ENCODE assay signal across 25 mouse cellular contexts in genomic region chr6:106263396-106263795, GRCm38 (mm10).
DNase-seq lines count a peak whose midpoint lies in the region; ATAC-seq and TF ChIP-seq lines count a peak whose summit lies in the region.
"Had no signal": no experiment of that assay in that cellular context is flagged by ENCODE, and none has a peak within 500 bp of the region (broad histone marks: within the 10 kb centered on the region; RNA-seq: fewer than 3 reads in every experiment).

No protein-coding gene starts in this region.

- no peaks in the 10 kb centered on the region for H3K27me3 ChIP-seq in heart, postnatal 0 days (ENCODE audit: control insufficient read depth, insufficient read depth, low read length)
- no peaks in the 10 kb centered on the region for H3K27me3 ChIP-seq in heart, adult 2 months (ENCODE audit: control insufficient read depth, insufficient read depth, low read length)
- H3K27me3 ChIP-seq: embryonic facial prominence, embryonic 12.5 days; heart, embryonic 15.5 days; hindbrain, embryonic 15.5 days; intestine, embryonic 15.5 days; liver, embryonic 15.5 days; stomach, embryonic 15.5 days had no signal

- WGBS in heart, postnatal 0 days: 76% methylated on average over 3 of the region's 3 CpGs
- WGBS in heart, adult 2 months: 81% methylated on average over 3 of the region's 3 CpGs

- H3K27ac ChIP-seq in heart, postnatal 0 days (ENCODE audit: low read depth): no peak overlapping the region
- no peak overlapping the region for H3K27ac ChIP-seq in heart, adult 2 months
- H3K27ac ChIP-seq: embryonic facial prominence, embryonic 12.5 days; heart, embryonic 15.5 days; hindbrain, embryonic 15.5 days; intestine, embryonic 15.5 days; layer of hippocampus, adult 2 months; liver, embryonic 15.5 days; midbrain, embryonic 10.5 days; stomach, embryonic 15.5 days had no signal

- no peaks in the 10 kb centered on the region for H3K36me3 ChIP-seq in heart, postnatal 0 days (replicated peaks; ENCODE audit: control insufficient read depth, insufficient read depth, low read length)
- H3K36me3 ChIP-seq in heart, adult 2 months (ENCODE audit: control insufficient read depth, insufficient read depth, low read length): no peaks in the 10 kb centered on the region
- H3K36me3 ChIP-seq: embryonic facial prominence, embryonic 12.5 days; heart, embryonic 15.5 days; hindbrain, embryonic 15.5 days; intestine, embryonic 15.5 days; liver, embryonic 15.5 days; midbrain, embryonic 10.5 days; stomach, embryonic 15.5 days had no signal

- H3K4me2 ChIP-seq in heart, postnatal 0 days (ENCODE audit: low read depth, low read length): no peak overlapping the region
- H3K4me2 ChIP-seq: embryonic facial prominence, embryonic 12.5 days; heart, embryonic 15.5 days; hindbrain, embryonic 15.5 days; intestine, embryonic 15.5 days; liver, embryonic 15.5 days; stomach, embryonic 15.5 days had no signal

- TF ChIP-seq POLR2A in heart, adult 2 months (IDR thresholded peaks at IDR 0.05; ENCODE audit: insufficient read depth, low read depth, low read length): no peak

- no peak for ATAC-seq in heart, postnatal 0 days (ENCODE audit: insufficient read depth, low read depth)
- ATAC-seq: CD4-positive, CD25-positive, alpha-beta regulatory T cell, adult 4 months; forebrain, postnatal 0 days; intestine, embryonic 15.5 days; lung, postnatal 0 days had no signal

- 0 out of 2 replicates have a peak, but pooled peaks cover 2% of the 10 kb centered on the region for H3K4me1 ChIP-seq in heart, postnatal 0 days (ENCODE audit: control insufficient read depth, insufficient read depth)
- no peaks in the 10 kb centered on the region for H3K4me1 ChIP-seq in heart, adult 2 months (ENCODE audit: control insufficient read depth, insufficient read depth, low read length)
- H3K4me1 ChIP-seq: embryonic facial prominence, embryonic 12.5 days; heart, embryonic 15.5 days; hindbrain, embryonic 15.5 days; intestine, embryonic 15.5 days; liver, embryonic 15.5 days; midbrain, embryonic 10.5 days; stomach, embryonic 15.5 days had no signal

- no peak for TF ChIP-seq EP300 in heart, postnatal 0 days (IDR thresholded peaks at IDR 0.05; ENCODE audit: low read depth)
- TF ChIP-seq EP300 in heart, adult 2 months (IDR thresholded peaks at IDR 0.05; ENCODE audit: insufficient read depth, low read depth, low read length): no peak

- intact Hi-C loops in heart, adult 2 months (cut with DNase I): no loop called here
- intact Hi-C loops in left cerebral cortex, postnatal 4 days (cut with DNase I): no loop called here
- intact Hi-C loops in left cerebral cortex, postnatal 36 days (cut with DNase I): no loop called here

- H3K79me2 ChIP-seq in heart, adult 2 months (replicated peaks; ENCODE audit: control insufficient read depth, insufficient read depth, low read length): no peaks in the 10 kb centered on the region

- DNase-seq in heart, postnatal 0 days (ENCODE audit: low spot score): peak; percentile 13
- DNase-seq in heart, adult 2 months: no peak
- DNase-seq in left cerebral cortex, postnatal 4 days: peak; percentile 11
- DNase-seq in left cerebral cortex, postnatal 36 days (ENCODE audit: low spot score in 2 of 2): no peak
- peak; percentile 12 to 46 for DNase-seq in cerebellum, adult 18-20 months
- DNase-seq in cerebellum, postnatal 14 days: peak; percentile 64 to 83
- no peak for DNase-seq in layer of hippocampus, postnatal 36 days
- DNase-seq in embryo, embryonic 11 days: no peak
- DNase-seq: adrenal gland, postnatal 36 days; forebrain, postnatal 0 days; gastrocnemius, postnatal 25 days; heart, postnatal 4 days; kidney, adult 9 months; liver; thymus, postnatal 25 days had no signal

- H3K9ac ChIP-seq in heart, postnatal 0 days (replicated peaks; ENCODE audit: low read depth, low read length): no peak overlapping the region
- no peak overlapping the region for H3K9ac ChIP-seq in heart, adult 2 months (ENCODE audit: low read depth, low read length)
- H3K9ac ChIP-seq: embryonic facial prominence, embryonic 12.5 days; forebrain, postnatal 0 days; heart, embryonic 15.5 days; hindbrain, embryonic 15.5 days; intestine, embryonic 15.5 days; liver, embryonic 15.5 days; stomach, embryonic 15.5 days had no signal

- no peak overlapping the region for H3K4me3 ChIP-seq in heart, postnatal 0 days (ENCODE audit: low read depth, low read length)
- no peak overlapping the region for H3K4me3 ChIP-seq in heart, adult 2 months
- H3K4me3 ChIP-seq: embryonic facial prominence, embryonic 12.5 days; heart, embryonic 15.5 days; hindbrain, embryonic 15.5 days; intestine, embryonic 15.5 days; layer of hippocampus, adult 2 months; liver, embryonic 15.5 days; midbrain, embryonic 10.5 days; stomach, embryonic 15.5 days had no signal

- TF ChIP-seq CTCF in heart, postnatal 0 days (IDR thresholded peaks at IDR 0.05; ENCODE audit: low read depth): no peak
- no peak for TF ChIP-seq CTCF in heart, adult 2 months (IDR thresholded peaks at IDR 0.05)

- H3K9me3 ChIP-seq in heart, postnatal 0 days (replicated peaks; ENCODE audit: control insufficient read depth, low read length): no peaks in the 10 kb centered on the region
- H3K9me3 ChIP-seq: embryonic facial prominence, embryonic 12.5 days; heart, embryonic 15.5 days; hindbrain, embryonic 15.5 days; intestine, embryonic 15.5 days; liver, embryonic 15.5 days; midbrain, embryonic 10.5 days; stomach, embryonic 15.5 days had no signal

Comparison
In these comparisons a context has a peak if more than half of its experiments do, and no peak if none do; other contexts are left out.
1. DNase-seq: peak in heart, postnatal 0 days (single experiment), left cerebral cortex, postnatal 4 days (single experiment), cerebellum, adult 18-20 months (2 of 2) and cerebellum, postnatal 14 days (2 of 2); none in heart, adult 2 months (0 of 2), left cerebral cortex, postnatal 36 days (0 of 2), layer of hippocampus, postnatal 36 days (0 of 2) and embryo, embryonic 11 days (single experiment).